Comparison of ENCODE assay signal across 12 mouse cellular contexts in genomic region chr7:89380935-89381705, GRCm38 (mm10). TPM values are rescaled to one million over a fixed set of nuclear protein-coding genes. Genes with fewer than 3 reads are reported as not detected.
A peak's percentile ranks its signal among the peaks of the same experiment; 100 is the strongest.
DNase-seq lines count a peak whose midpoint lies in the region; ATAC-seq and TF ChIP-seq lines count a peak whose summit lies in the region.
"Had no signal": no experiment of that assay in that cellular context is flagged by ENCODE, and none has a peak within 500 bp of the region (broad histone marks: within the 10 kb centered on the region; RNA-seq: fewer than 3 reads in every experiment).

No protein-coding gene starts in this region.

- H3K4me1 ChIP-seq in heart, embryonic 16.5 days (ENCODE audit: control insufficient read depth, insufficient read depth, low read length): peaks cover 3% of the 10 kb centered on the region
- no peaks in the 10 kb centered on the region; the same call in 1 of the 2 replicates for H3K4me1 ChIP-seq in lung, embryonic 14.5 days (ENCODE audit: insufficient read depth)
- peaks cover 7% of the 10 kb centered on the region; the same call in 1 of the 2 replicates for H3K4me1 ChIP-seq in stomach, embryonic 14.5 days (ENCODE audit: control insufficient read depth, insufficient read depth, low read length)
- H3K4me1 ChIP-seq: hindbrain, embryonic 12.5 days had no signal

- peak overlapping the region; percentile 36 for H3K27ac ChIP-seq in heart, embryonic 16.5 days (ENCODE audit: low read length)
- peak overlapping the region; percentile 5; the same call in 1 of the 2 replicates for H3K27ac ChIP-seq in lung, embryonic 14.5 days (ENCODE audit: low read depth)
- peak overlapping the region; percentile 44 for H3K27ac ChIP-seq in stomach, embryonic 14.5 days (ENCODE audit: low read length)
- H3K27ac ChIP-seq: hindbrain, embryonic 12.5 days; liver, embryonic 15.5 days had no signal

- intact Hi-C loops in heart, postnatal 25 days (cut with DNase I): no loop called here

- H3K9me3 ChIP-seq in heart, embryonic 16.5 days (replicated peaks; ENCODE audit: control insufficient read depth, low read length): no peaks in the 10 kb centered on the region
- no peaks in the 10 kb centered on the region for H3K9me3 ChIP-seq in lung, embryonic 14.5 days (ENCODE audit: low read depth, low read length)
- H3K9me3 ChIP-seq in stomach, embryonic 14.5 days (ENCODE audit: control insufficient read depth, low read depth, low read length): no peaks in the 10 kb centered on the region
- H3K9me3 ChIP-seq: hindbrain, embryonic 12.5 days; liver, embryonic 15.5 days had no signal

- H3K27me3 ChIP-seq in heart, embryonic 16.5 days (ENCODE audit: control insufficient read depth, insufficient read depth, low read length): no peaks in the 10 kb centered on the region
- H3K27me3 ChIP-seq in lung, embryonic 14.5 days (ENCODE audit: insufficient read depth, low read length): no peaks in the 10 kb centered on the region
- H3K27me3 ChIP-seq in stomach, embryonic 14.5 days (ENCODE audit: control insufficient read depth, insufficient read depth, low read length): no peaks in the 10 kb centered on the region
- H3K27me3 ChIP-seq: hindbrain, embryonic 12.5 days; liver, embryonic 15.5 days had no signal

- WGBS in heart, embryonic 16.5 days: 46% methylated on average over 7 of the region's 7 CpGs
- 38% methylated on average over 7 of the region's 7 CpGs for WGBS in lung, embryonic 14.5 days
- WGBS in stomach, embryonic 14.5 days: 41% methylated on average over 7 of the region's 7 CpGs

- H3K4me2 ChIP-seq in heart, embryonic 16.5 days (ENCODE audit: low read depth, low read length): no peak overlapping the region
- H3K4me2 ChIP-seq in lung, embryonic 14.5 days: no peak overlapping the region
- H3K4me2 ChIP-seq in stomach, embryonic 14.5 days (replicated peaks; ENCODE audit: low read depth, low read length): no peak overlapping the region
- H3K4me2 ChIP-seq: hindbrain, embryonic 12.5 days; liver, embryonic 15.5 days had no signal

- DNase-seq in heart, postnatal 25 days (ENCODE audit: low spot score): no peak
- peak; percentile 30 for DNase-seq in lung, embryonic 14.5 days
- no peak for DNase-seq in lung, postnatal 10 days
- peak; percentile 32 for DNase-seq in forelimb bud, embryonic 11.5 days (ENCODE audit: low read depth, low spot score)
- DNase-seq in MN1 (ENCODE audit: low spot score): no peak
- DNase-seq: layer of hippocampus, postnatal 36 days; midbrain, embryonic 14.5 days had no signal

- no peak overlapping the region for H3K9ac ChIP-seq in heart, embryonic 16.5 days (ENCODE audit: low read length)
- no peak overlapping the region for H3K9ac ChIP-seq in lung, embryonic 14.5 days
- no peak overlapping the region for H3K9ac ChIP-seq in stomach, embryonic 14.5 days (replicated peaks; ENCODE audit: low read depth, low read length)
- H3K9ac ChIP-seq: hindbrain, embryonic 12.5 days; liver, embryonic 15.5 days had no signal

- no peak for TF ChIP-seq CTCF in lung, embryonic 14.5 days (IDR thresholded peaks at IDR 0.05; ENCODE audit: low read depth)

- no peak for ATAC-seq in heart, embryonic 16.5 days (replicated peaks; ENCODE audit: extremely low read depth, insufficient read depth, low FRiP score)
- no peak for ATAC-seq in lung, embryonic 14.5 days (ENCODE audit: insufficient read depth)
- no peak for ATAC-seq in stomach, embryonic 14.5 days (ENCODE audit: insufficient number of reproducible peaks, insufficient read depth, low FRiP score, low read depth)

- no peaks in the 10 kb centered on the region for H3K36me3 ChIP-seq in heart, embryonic 16.5 days (ENCODE audit: control insufficient read depth, insufficient read depth)
- no peaks in the 10 kb centered on the region for H3K36me3 ChIP-seq in lung, embryonic 14.5 days (ENCODE audit: insufficient read depth)
- no peaks in the 10 kb centered on the region for H3K36me3 ChIP-seq in stomach, embryonic 14.5 days (ENCODE audit: control insufficient read depth, insufficient read depth, low read length)
- H3K36me3 ChIP-seq: hindbrain, embryonic 12.5 days; liver, embryonic 15.5 days had no signal

- no peak overlapping the region for H3K4me3 ChIP-seq in heart, embryonic 16.5 days (ENCODE audit: low read length)
- H3K4me3 ChIP-seq in lung, embryonic 14.5 days (ENCODE audit: low read depth, low read length): no peak overlapping the region
- no peak overlapping the region for H3K4me3 ChIP-seq in stomach, embryonic 14.5 days (ENCODE audit: low read depth, low read length)
- H3K4me3 ChIP-seq: erythroblast, embryonic 14.5 days; hindbrain, embryonic 12.5 days; liver, embryonic 15.5 days had no signal

RNA-seq across cellular contexts. Expression of gene Tmem135, which starts 22.9 kb away (rescaled TPM):
- 25.9 and 27.8 TPM in 2 replicates for polyA plus RNA-seq in heart, embryonic 16.5 days (2015; fragmentation: Nextera tagmentation; extraction: Ambion mirVana)
- 10 to 100 TPM; 42.5 to 49.6 TPM for total RNA-seq in heart, postnatal 25 days (2021)
- 22.6 and 22.9 TPM in 2 replicates for polyA plus RNA-seq in lung, embryonic 14.5 days (2014; fragmentation: Nextera tagmentation; extraction: Ambion mirVana)
- polyA plus RNA-seq in stomach, embryonic 14.5 days (2014; fragmentation: Nextera tagmentation; extraction: Ambion mirVana): 33.5 and 35.7 TPM in 2 replicates

RNA-seq across cellular contexts. Expression of gene Fzd4, which starts 23.0 kb away (rescaled TPM):
- 8.5 and 11.2 TPM in 2 replicates for polyA plus RNA-seq in heart, embryonic 16.5 days (2015; fragmentation: Nextera tagmentation; extraction: Ambion mirVana)
- total RNA-seq in heart, postnatal 25 days (2021): 10 to 100 TPM; 29.0 to 35.7 TPM
- 17.1 and 17.3 TPM in 2 replicates for polyA plus RNA-seq in lung, embryonic 14.5 days (2014; fragmentation: Nextera tagmentation; extraction: Ambion mirVana)
- 24.2 and 24.8 TPM in 2 replicates for polyA plus RNA-seq in stomach, embryonic 14.5 days (2014; fragmentation: Nextera tagmentation; extraction: Ambion mirVana)
- polyA plus RNA-seq: erythroblast, embryonic 14.5 days had no signal

Comparison
In these comparisons a context has a peak if more than half of its experiments do, and no peak if none do; other contexts are left out.
1. DNase-seq: peak in lung, embryonic 14.5 days (single experiment) and forelimb bud, embryonic 11.5 days (single experiment); none in heart, postnatal 25 days (single experiment), lung, postnatal 10 days (single experiment) and MN1 (single experiment).
2. Peak in every context shown above with its lines, with median percentiles within 50 percentile points of each other: H3K27ac ChIP-seq.